Mouse (Mus musculus): ENCODE data around the gene Actl7a.

The Actl7a gene

DNA sequence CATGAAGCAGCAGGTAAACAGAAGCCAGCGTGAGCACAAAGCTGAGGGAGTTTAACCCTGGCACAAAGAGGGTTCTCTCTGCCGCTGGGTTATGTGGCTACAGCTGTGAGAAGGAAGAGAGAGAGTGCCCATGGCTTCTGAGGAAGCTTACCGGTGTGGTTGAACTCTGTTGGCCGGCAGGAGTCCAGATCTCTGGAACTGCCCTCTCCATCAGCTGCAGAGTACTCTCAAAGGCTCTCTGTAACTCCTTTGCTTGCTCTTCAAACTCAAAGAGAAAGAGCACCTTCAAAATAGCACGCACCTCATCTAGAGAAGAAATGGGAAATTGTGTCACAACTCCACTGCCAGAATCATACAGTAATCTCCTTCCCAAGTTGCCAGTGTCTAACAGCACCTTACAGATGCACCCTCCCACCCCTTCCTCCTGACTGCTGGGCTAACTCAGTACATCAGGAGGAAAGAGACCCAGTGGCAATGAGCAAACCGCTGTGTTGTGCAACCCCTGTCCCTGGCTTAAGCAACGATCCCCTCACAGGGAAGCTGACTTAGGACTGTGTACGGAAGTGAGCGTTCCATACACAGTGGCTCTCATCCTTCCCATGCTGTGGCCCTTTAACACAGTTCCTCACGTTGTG, 13.9 kb downstream of the Actl7a start:
- DNase-seq (ENCODE audit: low read depth in 2 of 2, low spot score in 2 of 2): no peak

GRCm38 (mm10) chr4:56757693-56758092, 14.5 kb downstream of the Actl7a start:
- DNase-seq (ENCODE audit: low read depth in 2 of 2, low spot score in 2 of 2): no peak

DNA sequence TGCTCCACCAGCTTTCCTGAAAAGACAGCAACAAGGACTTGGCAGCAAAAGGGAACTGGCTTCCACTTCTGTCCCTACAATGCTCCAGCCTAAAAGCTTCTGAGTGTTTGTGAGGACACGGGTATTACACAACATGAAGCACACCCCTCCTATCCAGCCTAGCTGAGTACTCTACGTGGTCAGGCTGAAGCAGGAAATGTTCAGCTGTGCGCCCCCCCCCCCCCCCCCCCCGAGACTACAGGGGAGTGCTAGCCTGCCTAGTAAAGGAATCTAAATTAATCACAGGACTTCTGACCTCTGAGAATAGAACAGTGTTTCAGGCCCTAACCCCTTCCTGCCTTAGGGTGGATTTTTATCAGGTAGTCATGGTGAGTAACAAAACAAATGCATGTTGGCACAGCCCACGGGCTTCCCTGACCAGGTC, 24.7 kb downstream of the Actl7a start:
- no peak for DNase-seq (ENCODE audit: low read depth in 2 of 2, low spot score in 2 of 2)

DNA sequence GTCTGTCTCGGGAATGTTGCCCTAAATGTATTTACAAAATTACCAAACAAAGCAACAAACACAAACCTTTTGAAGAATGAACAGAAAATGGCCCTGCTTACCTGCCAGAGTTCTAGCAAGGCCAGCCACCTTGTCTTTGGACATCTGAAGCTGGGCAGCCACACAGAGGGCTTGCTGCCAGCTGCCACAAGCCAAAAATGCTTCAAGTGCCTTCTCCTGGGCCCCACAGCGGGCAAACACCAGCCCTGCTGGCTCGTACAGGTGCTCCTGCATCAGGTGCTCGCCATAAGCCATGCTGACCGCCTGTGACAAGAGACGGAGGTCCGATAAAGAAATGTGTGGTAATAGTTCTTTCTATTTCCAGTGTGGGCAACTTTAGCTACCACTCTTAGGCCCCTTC, 25.7 kb downstream of the Actl7a start:
- no peak for DNase-seq (ENCODE audit: low read depth in 2 of 2, low spot score in 2 of 2)

- DNase-seq (ENCODE audit: low read depth in 2 of 2, low spot score in 2 of 2): no peak
Observed at GRCm38 (mm10) chr4:56771065-56771464, 27.9 kb downstream of the Actl7a start.

DNA sequence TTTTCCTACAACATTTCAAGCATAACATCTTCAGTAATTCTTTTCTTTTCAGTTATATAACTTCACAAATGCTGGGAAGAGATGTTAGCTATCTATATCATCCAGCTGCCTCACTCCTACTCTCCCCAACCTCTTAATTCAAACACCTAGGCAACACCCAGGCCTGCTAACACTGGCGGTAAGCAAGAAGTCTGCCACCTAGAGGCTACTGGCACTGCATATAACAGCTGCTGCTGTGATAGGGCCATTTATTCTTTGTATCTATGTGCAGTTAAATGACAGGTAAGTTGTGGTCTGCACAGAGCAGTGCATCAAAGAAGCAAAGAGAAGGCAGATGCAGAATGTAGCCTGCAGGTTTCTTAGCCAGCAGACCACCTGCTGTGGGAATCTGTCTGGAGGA, 48.2 kb downstream of the Actl7a start:
- no peak for DNase-seq (ENCODE audit: low read depth in 2 of 2, low spot score in 2 of 2)
